Mouse (Mus musculus) frontal cortex, postnatal 14 days (tissue): Measurements from ENCODE around the gene Gjb2.
"Not testable (repeated sequence)": the region's sequence is repeated elsewhere in the genome, so short reads cannot be mapped to it uniquely, and the experiment has no call there.

Experiments used
- DNase-seq, 2 experiments: peaks; one replicate each; pipeline ENCODE4 v3.0.0; 2022; ENCODE audit warnings: low spot score in 2 of 2

Gjb2 gene

DNA sequence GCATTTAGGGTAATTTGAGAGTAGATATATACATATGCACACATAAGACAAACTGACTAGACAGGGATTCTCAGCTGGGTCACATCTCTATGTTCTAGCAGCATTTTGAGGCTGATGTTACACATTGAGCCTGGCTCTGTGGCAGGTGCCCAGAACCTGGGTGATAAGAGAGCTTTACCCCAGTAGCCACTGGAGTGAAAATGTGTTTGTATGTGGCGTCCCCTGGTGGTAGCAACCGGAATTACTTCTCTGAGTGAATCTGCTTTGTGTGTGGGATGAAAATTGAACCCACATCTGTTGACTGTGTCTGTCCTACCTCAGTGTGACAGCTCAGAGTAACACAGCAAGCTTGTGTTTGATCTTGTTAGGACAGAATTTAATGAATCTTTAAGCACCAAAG is 34.6 kb downstream of the Gjb2 start:
- DNase-seq, result not testable (repeated sequence)

GRCm38 (mm10) chr14:57066053-57066452 is 38.4 kb downstream of the Gjb2 start:
- no peak for DNase-seq

- peak; percentile 23 to 57 for DNase-seq
Measured at GRCm38 (mm10) chr14:57060052-57060451, 44.5 kb downstream of the Gjb2 start.

DNA sequence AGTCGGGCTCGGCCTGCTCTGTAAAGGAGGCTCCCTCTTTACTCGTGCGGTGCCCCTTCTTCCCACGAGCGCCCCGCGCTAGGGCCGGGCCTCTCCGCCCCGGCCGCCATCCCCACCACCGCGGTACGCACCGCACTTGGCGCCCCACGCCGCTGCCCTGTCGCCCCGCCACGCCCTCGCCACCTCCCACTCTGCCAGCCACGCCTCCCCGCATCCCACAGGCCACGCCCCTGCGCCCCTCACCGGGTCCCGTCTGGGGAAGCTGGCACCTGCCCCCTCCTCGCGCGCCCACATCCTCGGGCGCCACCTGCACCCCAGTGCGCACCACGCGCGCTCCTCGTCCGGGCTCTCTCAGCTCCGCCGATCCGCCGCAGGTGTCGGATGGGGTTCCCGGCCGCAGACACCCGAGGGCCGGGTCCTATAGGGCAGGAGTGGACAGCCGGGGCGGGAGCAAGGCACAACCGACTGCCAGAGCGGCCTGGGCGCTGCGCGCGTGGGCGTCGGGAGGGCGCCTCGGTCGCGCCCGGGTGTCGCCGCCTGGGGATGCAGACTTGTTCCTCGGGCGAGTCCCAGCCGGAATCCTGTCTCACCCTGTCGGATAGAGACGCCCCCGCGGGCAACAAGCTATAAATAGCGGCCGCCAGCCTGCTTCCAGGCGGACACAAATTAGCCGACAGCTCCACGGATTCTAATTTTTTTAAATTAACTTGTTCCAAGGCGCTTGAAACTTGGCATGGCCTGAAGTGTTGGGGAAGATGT is 46.8 kb downstream of the Gjb2 start, which contains the start of gene Gja3:
Gja3 (minus strand) TSS at position 538 of the 759 bp plus-strand sequence.
- no peak for DNase-seq

DNA sequence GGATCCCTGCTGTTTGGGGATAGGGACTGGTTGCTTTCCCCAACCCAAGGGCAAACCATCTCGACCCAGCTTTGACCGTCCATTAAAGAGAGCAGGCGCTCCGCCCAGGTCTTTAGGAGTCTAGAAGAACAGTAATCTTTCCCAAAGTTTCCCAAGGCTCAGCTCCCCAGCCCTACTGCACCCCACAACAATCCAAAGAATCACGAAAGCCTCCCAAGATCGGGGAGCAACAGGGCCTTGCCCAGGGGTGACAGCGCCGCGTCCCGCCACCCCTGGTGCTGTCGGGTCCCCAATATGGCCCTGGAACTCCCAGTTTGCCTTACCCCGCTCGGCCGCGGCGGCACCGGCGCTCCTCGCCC is 47.3 kb downstream of the Gjb2 start:
- no peak for DNase-seq

GRCm38 (mm10) chr14:57052713-57053112 is 51.8 kb downstream of the Gjb2 start:
- DNase-seq, result no peak
